Mouse (Mus musculus) E14TG2a.4 (cell line): Measurements from ENCODE around the gene Dstn.

ENCODE experiments used
- CTCF ChIP-seq: conservative IDR thresholded peaks from 2 replicates; pipeline ENCODE4 v1.5.1; 2014; ENCODE audit warnings: low read length
- NANOG ChIP-seq: IDR thresholded peaks from 2 replicates; pipeline ENCODE4 v1.6.1; 2014; ENCODE audit warnings: borderline replicate concordance, low read length, mixed read lengths
- POU5F1 ChIP-seq: IDR thresholded peaks from 2 replicates; pipeline ENCODE4 v1.6.1; 2014; ENCODE audit warnings: low read length, borderline replicate concordance

DNA sequence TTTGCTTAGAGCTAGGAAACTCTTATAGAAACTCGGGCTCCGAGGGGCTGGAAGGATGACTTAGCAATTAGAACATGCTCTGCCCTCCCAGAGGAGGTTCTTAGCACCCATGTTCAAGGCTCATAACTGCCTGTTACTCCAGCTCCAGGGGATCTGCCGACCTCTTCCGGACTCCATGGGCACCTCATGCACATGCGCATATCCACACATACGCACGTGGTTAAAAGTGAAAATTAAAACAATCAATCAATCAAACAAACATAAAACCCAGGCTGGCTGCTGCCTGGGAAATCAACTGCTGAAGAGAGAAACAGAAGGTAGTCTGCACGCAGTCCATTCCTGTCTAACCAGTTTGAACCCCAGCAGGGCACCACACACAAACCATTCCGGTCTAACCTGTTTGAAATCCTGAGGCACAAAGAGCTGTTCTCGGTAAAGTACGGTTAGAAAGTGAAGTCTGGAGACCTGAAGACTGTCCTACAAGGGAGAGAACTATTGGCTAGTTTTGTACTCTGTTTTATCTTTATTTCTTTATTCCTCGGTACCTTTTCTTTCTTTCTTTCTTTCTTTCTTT, 25.2 kb upstream of the Dstn start:
- TF ChIP-seq CTCF (no peak), POU5F1 (no peak), NANOG (no peak)
